Comparison of ENCODE assay signal across 25 mouse cellular contexts in the genomic region with DNA sequence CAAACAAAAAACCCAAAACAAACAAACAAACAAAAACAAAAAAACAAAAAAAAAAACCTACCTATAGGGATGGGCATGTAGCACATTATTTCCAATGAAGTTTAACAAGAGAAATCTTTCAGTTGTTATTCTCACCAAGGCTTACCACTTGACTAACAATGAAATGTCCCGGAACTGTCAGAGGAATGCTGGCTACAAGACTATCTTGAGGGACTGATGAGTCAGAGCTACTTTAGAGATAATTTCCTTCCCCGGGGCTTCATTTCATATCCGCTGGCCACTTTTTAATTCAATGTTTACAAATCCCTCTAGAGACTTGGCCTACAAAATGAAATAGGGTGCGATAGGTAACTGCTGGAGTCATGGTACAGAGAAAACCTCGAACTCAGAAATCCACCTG. TPM values are rescaled to one million over a fixed set of nuclear protein-coding genes. Genes with fewer than 3 reads are reported as not detected.
"Had no signal": no experiment of that assay in that cellular context is flagged by ENCODE, and none has a peak within 500 bp of the region (broad histone marks: within the 10 kb centered on the region; RNA-seq: fewer than 3 reads in every experiment).

No protein-coding gene starts in this region.

- H3K9me3 ChIP-seq: embryonic facial prominence, embryonic 12.5 days; embryonic facial prominence, embryonic 13.5 days; embryonic facial prominence, embryonic 15.5 days; forebrain, embryonic 12.5 days; forebrain, embryonic 13.5 days; forebrain, embryonic 15.5 days; heart, embryonic 10.5 days had no signal

- H3K27me3 ChIP-seq: embryonic facial prominence, embryonic 12.5 days; embryonic facial prominence, embryonic 13.5 days; embryonic facial prominence, embryonic 15.5 days; forebrain, embryonic 12.5 days; forebrain, embryonic 13.5 days; forebrain, embryonic 15.5 days had no signal

- H3K4me3 ChIP-seq: embryonic facial prominence, embryonic 10.5 days; embryonic facial prominence, embryonic 12.5 days; embryonic facial prominence, embryonic 13.5 days; embryonic facial prominence, embryonic 15.5 days; erythroblast, embryonic 14.5 days; forebrain, embryonic 12.5 days; forebrain, embryonic 13.5 days; forebrain, embryonic 15.5 days; gastrocnemius, adult 2 months; heart, adult 2 months; heart, embryonic 10.5 days had no signal

- H3K36me3 ChIP-seq: embryonic facial prominence, embryonic 12.5 days; embryonic facial prominence, embryonic 13.5 days; embryonic facial prominence, embryonic 15.5 days; forebrain, embryonic 12.5 days; forebrain, embryonic 15.5 days had no signal

- ATAC-seq: forebrain, embryonic 13.5 days; forebrain, embryonic 14.5 days; forebrain, embryonic 15.5 days; forebrain, embryonic 16.5 days; forebrain, postnatal 0 days had no signal

- H3K27ac ChIP-seq: embryonic facial prominence, embryonic 10.5 days; embryonic facial prominence, embryonic 12.5 days; embryonic facial prominence, embryonic 13.5 days; embryonic facial prominence, embryonic 15.5 days; forebrain, embryonic 12.5 days; forebrain, embryonic 13.5 days; forebrain, embryonic 15.5 days; gastrocnemius, adult 2 months; heart, adult 2 months; heart, embryonic 10.5 days had no signal

- H3K9ac ChIP-seq: embryonic facial prominence, embryonic 12.5 days; embryonic facial prominence, embryonic 13.5 days; embryonic facial prominence, embryonic 15.5 days; forebrain, embryonic 12.5 days; forebrain, embryonic 13.5 days; forebrain, embryonic 15.5 days; forebrain, postnatal 0 days had no signal

- H3K4me2 ChIP-seq: embryonic facial prominence, embryonic 12.5 days; embryonic facial prominence, embryonic 13.5 days; embryonic facial prominence, embryonic 15.5 days; forebrain, embryonic 12.5 days; forebrain, embryonic 13.5 days; forebrain, embryonic 15.5 days had no signal

- DNase-seq: cerebellum, adult 9-11 months; cerebellum, postnatal 10 days; cerebellum, postnatal 14 days; cerebellum, postnatal 25 days; cerebellum, postnatal 36 days; embryo, embryonic 11 days; forebrain, postnatal 0 days; gastrocnemius, adult 2 months; gastrocnemius, postnatal 10 days; gastrocnemius, postnatal 14 days; gastrocnemius, postnatal 25 days; gastrocnemius, postnatal 36 days; heart, adult 11 months; heart, adult 2 months had no signal

- H3K4me1 ChIP-seq: embryonic facial prominence, embryonic 12.5 days; embryonic facial prominence, embryonic 13.5 days; embryonic facial prominence, embryonic 15.5 days; heart, embryonic 10.5 days had no signal

RNA-seq across cellular contexts. Expression of gene Zfp280c, which starts 2.6 kb away (rescaled TPM):
- polyA plus RNA-seq: erythroblast, embryonic 14.5 days had no signal
